Mouse (Mus musculus) embryonic fibroblast, embryonic 13.5 days (primary cell): ENCODE measurements around the gene Cpne5.

ENCODE experiments used
- CTCF ChIP-seq: IDR thresholded peaks from 2 replicates; pipeline ENCODE4 v1.5.1; 2011; ENCODE audit warnings: mild to moderate bottlenecking, control low read depth, low read length, moderate library complexity, borderline replicate concordance; ENCODE audit not compliant: insufficient read depth
- POLR2A ChIP-seq: IDR thresholded peaks from 2 replicates; pipeline ENCODE4 v1.6.1; 2011; ENCODE audit warnings: low read depth, mild to moderate bottlenecking, control low read depth, low read length, moderate library complexity

- TF ChIP-seq CTCF = no peak
- no peak for TF ChIP-seq POLR2A
Observed at GRCm38 (mm10) chr17:29237772-29238420, at the start of gene Cpne5.
